Mouse (Mus musculus) hindbrain, postnatal 0 days (tissue): Measurements from ENCODE around the gene Oas1e. TPM values are rescaled to one million over a fixed set of nuclear protein-coding genes. Genes with fewer than 3 reads are reported as not detected.
A peak's percentile ranks its signal among the peaks of the same experiment; 100 is the strongest.
"Not testable (repeated sequence)": the region's sequence is repeated elsewhere in the genome, so short reads cannot be mapped to it uniquely, and the experiment has no call there.

Experiments
- ATAC-seq: fragments of 200-750 bp; cut with Nextera tagmentation; 2 replicates; pipeline ENCODE4 v1.8.0; 2017; ENCODE audit warnings: mild to moderate bottlenecking, moderate TSS enrichment, moderate library complexity
- DNase-seq: peaks from one replicate; pipeline ENCODE4 v3.0.0-alpha.2; 2015; ENCODE audit warnings: low spot score
- H3K27ac ChIP-seq: fragments of 300-500 bp; sonication (generic); 2 replicates; pipeline ENCODE4 v1.5.1; 2014; ENCODE audit warnings: mild to moderate bottlenecking
- H3K27me3 ChIP-seq: fragments of 300-500 bp; sonication (generic); 2 replicates; pipeline ENCODE4 v1.6.1; 2014; ENCODE audit warnings: low read length, mixed read lengths; ENCODE audit not compliant: insufficient read depth
- H3K36me3 ChIP-seq: fragments of 300-500 bp; sonication (generic); 2 replicates; pipeline ENCODE4 v1.6.1; 2014; ENCODE audit warnings: low read length, mixed read lengths; ENCODE audit not compliant: insufficient read depth
- H3K4me1 ChIP-seq: fragments of 300-500 bp; sonication (generic); 2 replicates; pipeline ENCODE4 v1.6.1; 2014; ENCODE audit warnings: antibody characterized with exemption, low read length, mixed read lengths; ENCODE audit not compliant: insufficient read depth
- H3K4me2 ChIP-seq: fragments of 300-500 bp; sonication (generic); 2 replicates; pipeline ENCODE4 v1.6.1; 2014; ENCODE audit warnings: low read depth, mild to moderate bottlenecking, low read length, moderate library complexity, mixed read lengths
- H3K4me3 ChIP-seq: fragments of 300-500 bp; sonication (generic); 2 replicates; pipeline ENCODE4 v1.5.1; 2014; ENCODE audit warnings: low read length
- H3K9ac ChIP-seq: fragments of 300-500 bp; sonication (generic); replicated peaks from 2 replicates; pipeline ENCODE4 v1.6.1; 2014; ENCODE audit warnings: mild to moderate bottlenecking, low read length, moderate library complexity, mixed read lengths
- H3K9me3 ChIP-seq: fragments of 300-500 bp; sonication (generic); 2 replicates; pipeline ENCODE4 v1.6.1; 2016; ENCODE audit warnings: low read length, mixed read lengths
- CTCF ChIP-seq: IDR thresholded peaks from 2 replicates; pipeline ENCODE4 v1.5.1; 2016; ENCODE audit warnings: antibody characterized with exemption, control low read depth, low read depth
- WGBS: fragments of 180-500 bp; shearing (Covaris S2); extraction: QIAGEN DNeasy Blood & Tissue Kit; methylation state at CpG from one replicate; pipeline ENCODE4 v1.1.7; 2014; 5-methylcytosine and 5-hydroxymethylcytosine counted together
- polyA plus RNA-seq: library from polyadenylated mRNA; unstranded; fragments of >200 nt; fragmentation: Nextera tagmentation; extraction: Ambion mirVana; gene quantifications from 2 replicates; pipeline ENCODE4 v1.2.1, GENCODE M21; 2015
- total RNA-seq: library from RNA; depleted of rRNA; stranded (reverse); fragments of >200 nt; gene quantifications from 2 replicates; pipeline ENCODE4 v1.2.3, GENCODE M21; 2014

The Oas1e gene
- total and polyA plus RNA-seq, 2 experiments from 2014 or later = 0.26 to 0.90 TPM

GRCm38 (mm10) chr5:120815949-120816348 lies 20.6 kb upstream of the Oas1e start:
- 66% methylated on average over 3 of the region's 3 CpGs for WGBS
- DNase-seq = no peak
- no peaks in the 10 kb centered on the region for H3K4me1 ChIP-seq

GRCm38 (mm10) chr5:120813023-120813422 lies 17.7 kb upstream of the Oas1e start:
- no peaks in the 10 kb centered on the region for H3K36me3 ChIP-seq
- H3K4me3 ChIP-seq = peak overlapping the region; percentile 31
- DNase-seq (no peak), ATAC-seq (no peak)
- peak overlapping the region; percentile 53 for H3K4me2 ChIP-seq
- no peak overlapping the region for H3K27ac ChIP-seq
- H3K27me3 ChIP-seq = no peaks in the 10 kb centered on the region
- WGBS = 83% methylated on average over 6 of the region's 6 CpGs
- no peak for TF ChIP-seq CTCF
- no peaks in the 10 kb centered on the region for H3K4me1 ChIP-seq
- peak overlapping the region; percentile 10; the same call in 1 of the 2 replicates for H3K9ac ChIP-seq
- no peaks in the 10 kb centered on the region for H3K9me3 ChIP-seq

More at GRCm38 (mm10) chr5:120815949-120816348, 20.6 kb upstream of the Oas1e start:
- H3K36me3 ChIP-seq = no peaks in the 10 kb centered on the region
- no peak overlapping the region for H3K4me2 ChIP-seq
- no peaks in the 10 kb centered on the region for H3K27me3 ChIP-seq
- no peak overlapping the region for H3K27ac ChIP-seq
- no peak for ATAC-seq
- peaks cover 7% of the 10 kb centered on the region; the same call in 1 of the 2 replicates for H3K9me3 ChIP-seq
- peak; percentile 57 for TF ChIP-seq CTCF
- H3K9ac ChIP-seq = no peak overlapping the region
- no peak overlapping the region for H3K4me3 ChIP-seq

- Histone ChIP-seq H3K9me3 (no peaks in the 10 kb centered on the region), H3K4me3 (peak within 1 kb of the TSS; percentile 31), H3K4me2 (peak within 1 kb of the TSS; percentile 53), H3K27ac (peak within 1 kb of the TSS; percentile 76), H3K27me3 (no peaks in the 10 kb centered on the region), H3K36me3 (no peaks in the 10 kb centered on the region), H3K9ac (peak within 1 kb of the TSS; percentile 10; the same call in 1 of the 2 replicates), H3K4me1 (no peaks in the 10 kb centered on the region)
- no peak for TF ChIP-seq CTCF
- DNase-seq = peak; percentile 91
- ATAC-seq = peak; percentile 89
- WGBS = 7% methylated on average over 18 of the region's 18 CpGs
Observed at GRCm38 (mm10) chr5:120811951-120812819, 16.9 kb upstream of the Oas1e start, which contains the start of gene Oas1c. Oas1c (minus strand) TSS chr5:120812514.

- no peaks in the 10 kb centered on the region for H3K4me1 ChIP-seq
- H3K27me3 ChIP-seq = no peaks in the 10 kb centered on the region
- no peak overlapping the region for H3K4me3 ChIP-seq
- no peak for DNase-seq
- H3K9me3 ChIP-seq = no peaks in the 10 kb centered on the region
- H3K9ac ChIP-seq = no peak overlapping the region
- no peak overlapping the region for H3K4me2 ChIP-seq
- no peak for ATAC-seq
- 36% methylated on average over 6 of the region's 6 CpGs for WGBS
- H3K36me3 ChIP-seq = no peaks in the 10 kb centered on the region
- H3K27ac ChIP-seq = no peak overlapping the region
- TF ChIP-seq CTCF = no peak
Observed at GRCm38 (mm10) chr5:120809171-120809570, 13.8 kb upstream of the Oas1e start.

- no peaks in the 10 kb centered on the region for H3K9me3 ChIP-seq
- WGBS = 100% methylated on average over 1 of the region's 1 CpGs
- no peaks in the 10 kb centered on the region for H3K36me3 ChIP-seq
- peak; percentile 61 for DNase-seq
- no peak overlapping the region for H3K9ac ChIP-seq
- ATAC-seq = no peak
- no peaks in the 10 kb centered on the region for H3K27me3 ChIP-seq
- no peak overlapping the region for H3K4me3 ChIP-seq
- no peaks in the 10 kb centered on the region for H3K4me1 ChIP-seq
- H3K27ac ChIP-seq = no peak overlapping the region
- H3K4me2 ChIP-seq = no peak overlapping the region
- TF ChIP-seq CTCF = peak; percentile 65
Observed at GRCm38 (mm10) chr5:120806458-120806857, 11.1 kb upstream of the Oas1e start.

GRCm38 (mm10) chr5:120803596-120803995 lies 8.3 kb upstream of the Oas1e start:
- no peak overlapping the region for H3K27ac ChIP-seq
- no peaks in the 10 kb centered on the region for H3K36me3 ChIP-seq
- H3K4me2 ChIP-seq = no peak overlapping the region
- TF ChIP-seq CTCF = no peak
- no peaks in the 10 kb centered on the region for H3K4me1 ChIP-seq
- WGBS = 74% methylated on average over 2 of the region's 2 CpGs
- no peak overlapping the region for H3K9ac ChIP-seq
- ATAC-seq = no peak
- no peak overlapping the region for H3K4me3 ChIP-seq
- no peaks in the 10 kb centered on the region for H3K27me3 ChIP-seq
- no peak for DNase-seq
- H3K9me3 ChIP-seq = no peaks in the 10 kb centered on the region

- H3K36me3 ChIP-seq, H3K4me2 ChIP-seq, H3K27ac ChIP-seq, H3K4me3 ChIP-seq, H3K4me1 ChIP-seq, H3K27me3 ChIP-seq, H3K9me3 ChIP-seq, ATAC-seq, H3K9ac ChIP-seq, DNase-seq: not testable (repeated sequence)
- WGBS = 43% methylated on average over 1 of the region's 2 CpGs
Observed at GRCm38 (mm10) chr5:120798943-120799342, 3.6 kb upstream of the Oas1e start.

- not testable (repeated sequence) for H3K36me3 ChIP-seq, H3K9ac ChIP-seq, ATAC-seq, H3K4me3 ChIP-seq, H3K4me2 ChIP-seq, H3K9me3 ChIP-seq, DNase-seq, H3K4me1 ChIP-seq, H3K27me3 ChIP-seq, H3K27ac ChIP-seq
- WGBS = 74% methylated on average over 5 of the region's 5 CpGs
Observed at GRCm38 (mm10) chr5:120798147-120798546, 2.8 kb upstream of the Oas1e start.
